Mouse (Mus musculus) embryo, embryonic 9.5 days (tissue): ENCODE data around the gene Mc1r.
"Not testable (repeated sequence)": the region's sequence is repeated elsewhere in the genome, so short reads cannot be mapped to it uniquely, and the experiment has no call there.

Experiments
- DNase-seq: peaks from one replicate; pipeline ENCODE4 v3.0.0-alpha.2; 2017; ENCODE audit errors: extremely low spot score

Mc1r gene

GRCm38 (mm10) chr8:123431616-123432365, 24.9 kb downstream of the Mc1r start:
- DNase-seq: no peak

- DNase-seq: no peak
Measured at GRCm38 (mm10) chr8:123432381-123432780, 25.5 kb downstream of the Mc1r start.

GRCm38 (mm10) chr8:123433241-123433974, 26.5 kb downstream of the Mc1r start:
- not testable (repeated sequence) for DNase-seq

- no peak for DNase-seq
Measured at GRCm38 (mm10) chr8:123441788-123442187, 34.9 kb downstream of the Mc1r start.

- DNase-seq: no peak
Measured at GRCm38 (mm10) chr8:123442351-123442750, 35.4 kb downstream of the Mc1r start.

DNA sequence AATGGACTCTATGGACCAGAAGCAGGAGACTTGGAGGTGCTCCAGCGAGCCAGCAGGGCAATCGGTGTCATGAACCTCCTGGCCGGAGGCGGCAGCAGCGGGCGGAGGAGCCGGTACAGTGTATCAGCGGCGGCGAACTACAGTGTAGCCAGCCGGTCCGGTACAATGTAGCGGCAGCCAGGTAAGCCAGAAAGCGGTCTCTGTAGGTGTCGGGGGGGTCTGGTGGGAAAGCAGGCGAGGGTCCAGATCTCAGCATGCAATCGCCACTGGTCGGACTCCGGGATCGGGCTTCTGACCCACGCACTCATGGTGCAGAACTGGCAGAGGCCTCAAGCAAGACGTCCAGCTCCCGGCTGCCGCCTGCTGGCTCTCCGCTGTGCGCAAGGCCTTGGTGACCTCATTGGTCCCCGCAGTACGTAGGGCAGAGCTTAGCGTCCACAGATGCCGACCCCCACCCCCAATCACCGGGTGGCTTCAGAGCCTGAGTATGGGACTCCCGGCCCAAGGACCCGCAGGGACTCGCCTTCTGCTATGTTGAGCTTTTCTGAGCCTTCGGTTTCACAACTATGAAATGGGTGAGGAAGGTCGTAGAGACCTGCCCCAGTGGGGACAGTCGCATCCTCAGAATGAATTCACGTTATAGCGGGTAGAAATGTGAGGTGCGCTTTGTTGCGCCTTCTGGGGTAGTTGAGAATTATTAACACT, 36.1 kb downstream of the Mc1r start:
- peak; percentile 93 for DNase-seq

GRCm38 (mm10) chr8:123443576-123443921, 36.6 kb downstream of the Mc1r start:
- no peak for DNase-seq

- DNase-seq: no peak
Measured at GRCm38 (mm10) chr8:123444131-123444530, 37.2 kb downstream of the Mc1r start.

GRCm38 (mm10) chr8:123445981-123446380, 39.1 kb downstream of the Mc1r start:
- DNase-seq: no peak

DNA sequence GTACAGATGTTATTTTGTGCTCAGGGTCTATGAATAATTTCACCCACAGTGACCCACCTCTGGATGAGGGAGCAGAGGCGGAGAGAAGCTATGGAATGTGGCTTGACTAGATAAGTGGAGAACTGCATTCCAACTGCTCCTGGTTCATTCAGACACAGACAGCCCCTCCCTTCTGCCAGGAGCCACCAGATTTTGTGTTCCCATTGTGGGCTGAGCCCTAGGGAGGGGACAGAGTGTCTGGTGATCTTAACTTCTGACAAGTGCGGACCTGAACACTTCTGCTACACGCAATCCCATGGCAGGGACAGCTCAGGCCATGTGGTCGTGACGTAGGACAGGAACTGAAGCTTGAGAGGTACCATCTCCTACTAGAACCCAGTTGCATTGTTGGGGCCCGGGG, 39.9 kb downstream of the Mc1r start:
- no peak for DNase-seq

- DNase-seq: no peak
Measured at GRCm38 (mm10) chr8:123450783-123451182, 43.9 kb downstream of the Mc1r start.

DNA sequence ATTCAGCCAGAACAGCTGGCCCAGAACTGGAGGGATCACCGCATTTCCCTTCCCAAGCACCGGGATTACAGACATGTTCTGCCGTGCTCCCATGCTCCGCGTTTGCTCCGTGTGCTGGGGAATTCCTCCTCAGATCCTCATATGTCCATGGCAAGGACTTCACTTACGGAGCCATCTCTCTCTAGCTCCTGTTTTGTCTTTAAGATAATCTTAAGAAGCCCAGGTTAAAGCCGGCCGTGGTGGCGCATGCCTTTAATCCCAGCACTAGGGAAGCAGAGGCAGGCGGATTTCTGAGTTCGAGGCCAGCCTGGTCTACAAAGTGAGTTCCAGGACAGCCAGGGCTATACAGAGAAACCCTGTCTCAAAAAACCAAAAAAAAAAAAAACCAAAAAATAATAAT, 44.8 kb downstream of the Mc1r start:
- not testable (repeated sequence) for DNase-seq

DNA sequence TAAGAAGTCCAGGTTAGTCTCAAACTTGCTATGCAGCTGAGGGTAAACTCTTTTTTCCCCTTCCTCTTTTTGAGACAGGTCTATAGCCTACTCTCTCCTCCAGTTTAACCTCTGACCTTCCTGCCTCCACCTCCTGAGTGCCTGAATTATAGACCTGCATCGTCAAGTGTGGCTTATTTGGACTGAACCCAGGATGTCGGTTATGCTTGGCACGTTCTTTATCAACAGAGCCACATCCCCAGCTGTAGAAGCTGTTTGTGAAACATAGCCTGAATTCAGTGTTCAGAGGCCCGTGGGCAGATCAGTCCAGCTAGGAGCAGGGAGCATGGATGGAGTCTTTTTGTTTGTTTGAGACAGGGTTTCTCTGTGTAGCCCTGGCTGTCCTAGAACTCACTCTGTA, 45.2 kb downstream of the Mc1r start:
- DNase-seq: no peak

DNA sequence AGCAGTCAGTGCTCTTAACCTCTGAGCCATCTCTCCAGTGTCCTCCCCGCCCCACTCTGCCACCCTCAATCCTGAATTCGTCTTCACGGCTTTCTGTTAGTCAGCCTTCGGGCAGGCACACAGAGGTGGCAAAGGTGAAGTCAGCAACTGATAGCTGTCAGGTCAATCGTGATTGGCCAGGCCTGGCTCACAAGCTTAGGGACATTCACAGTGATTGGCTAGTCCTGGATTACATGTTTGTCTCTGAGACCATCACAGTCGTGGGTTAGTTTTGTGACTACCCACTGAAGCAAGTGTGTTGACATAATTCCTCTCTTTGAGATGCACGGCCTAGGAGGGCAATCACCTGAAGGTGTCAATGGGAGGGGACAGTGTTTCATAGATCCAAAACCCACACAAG, 46.4 kb downstream of the Mc1r start:
- DNase-seq: no peak

DNA sequence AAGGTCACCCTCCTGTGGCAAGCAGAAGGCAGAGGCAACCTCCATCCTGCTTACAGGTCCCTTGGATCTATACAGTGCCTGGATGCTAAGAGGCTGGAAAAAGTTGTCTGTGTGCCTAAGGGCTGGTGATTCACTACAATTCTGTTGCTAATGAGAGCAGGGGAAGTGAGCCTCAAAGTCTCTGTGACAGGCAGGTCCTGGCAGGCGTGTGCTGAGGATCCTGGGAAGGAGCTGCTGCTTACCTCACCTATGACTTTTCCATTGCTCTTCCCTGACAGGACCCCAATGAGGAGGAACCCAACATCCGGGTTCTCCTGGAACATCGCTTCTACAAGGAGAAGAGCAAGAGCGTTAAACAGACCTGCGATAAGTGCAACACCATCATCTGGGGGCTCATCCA, 47.0 kb downstream of the Mc1r start:
- no peak for DNase-seq

- no peak for DNase-seq
Measured at GRCm38 (mm10) chr8:123454559-123454958, 47.7 kb downstream of the Mc1r start.
